Mouse (Mus musculus) granulocyte monocyte progenitor cell, adult 5-6 weeks (primary cell): ENCODE data around the gene Cryz. TPM values are rescaled to one million over a fixed set of nuclear protein-coding genes. Genes with fewer than 3 reads are reported as not detected.

ENCODE experiments used
- ATAC-seq: replicated peaks from 2 replicates; pipeline ENCODE4 v1.8.0; 2016; ENCODE audit warnings: mild to moderate bottlenecking, moderate TSS enrichment, inconsistent platforms; ENCODE audit not compliant: poor library complexity, severe bottlenecking
- total RNA-seq, 2 experiments: library from RNA; stranded (forward) in 1 of 2; stranded (reverse) in 1 of 2; fragments of 200-712, 200-1000 nt in 1 of 2; fragments of >200 nt in 1 of 2; fragmentation: Nextera tagmentation in 1 of 2; gene quantifications; 2 replicates each; pipeline ENCODE4 v1.2.3; 2014 to 2017

The Cryz gene
- total RNA-seq, 2 experiments from 2014 or later: 4.1 to 10.6 TPM

GRCm38 (mm10) chr3:154663976-154664581, 67.6 kb downstream of the Cryz start:
- ATAC-seq: no peak; the same call in 1 of the 2 replicates

DNA sequence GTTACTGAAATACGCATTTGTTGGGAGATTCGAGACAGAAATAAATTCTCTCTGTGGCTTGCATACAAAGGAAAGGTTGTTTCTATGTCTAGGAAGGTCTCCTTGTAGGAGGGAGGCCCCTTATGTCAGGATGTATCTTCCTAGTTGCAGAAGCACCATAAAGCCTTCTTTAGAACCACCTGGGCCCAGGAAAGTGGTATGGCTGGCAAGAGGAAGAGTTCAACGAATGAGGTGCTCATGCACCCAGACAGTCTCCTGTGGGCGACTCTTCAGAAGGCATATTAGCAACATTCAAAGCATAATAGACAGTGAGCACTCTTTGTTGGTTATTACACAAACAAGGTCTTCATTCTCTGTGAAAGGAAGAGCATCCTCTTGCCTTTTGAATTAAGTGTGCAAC, 68.1 kb downstream of the Cryz start:
- ATAC-seq: no peak

GRCm38 (mm10) chr3:154668485-154668884, 72.0 kb downstream of the Cryz start:
- ATAC-seq: no peak

DNA sequence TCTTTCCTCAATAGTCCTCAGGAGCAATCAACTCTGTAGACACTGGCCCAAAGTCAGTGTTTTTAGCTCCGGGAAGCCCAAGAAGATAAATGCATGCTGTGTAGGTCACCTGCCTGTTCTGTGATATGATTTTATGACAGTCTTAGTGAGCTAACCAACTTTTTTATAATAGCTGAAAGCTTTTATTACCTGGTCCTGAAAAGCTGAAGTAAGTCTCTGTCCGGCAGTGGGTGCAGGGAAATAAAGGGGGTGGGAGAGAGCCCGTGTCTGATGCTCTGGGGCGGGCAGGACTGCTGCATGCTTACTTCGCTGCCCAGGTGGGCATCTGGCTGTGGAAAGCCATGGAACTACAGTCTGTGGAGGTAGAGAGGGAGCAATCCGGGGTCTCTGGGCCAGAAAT, 74.1 kb downstream of the Cryz start:
- ATAC-seq: no peak

DNA sequence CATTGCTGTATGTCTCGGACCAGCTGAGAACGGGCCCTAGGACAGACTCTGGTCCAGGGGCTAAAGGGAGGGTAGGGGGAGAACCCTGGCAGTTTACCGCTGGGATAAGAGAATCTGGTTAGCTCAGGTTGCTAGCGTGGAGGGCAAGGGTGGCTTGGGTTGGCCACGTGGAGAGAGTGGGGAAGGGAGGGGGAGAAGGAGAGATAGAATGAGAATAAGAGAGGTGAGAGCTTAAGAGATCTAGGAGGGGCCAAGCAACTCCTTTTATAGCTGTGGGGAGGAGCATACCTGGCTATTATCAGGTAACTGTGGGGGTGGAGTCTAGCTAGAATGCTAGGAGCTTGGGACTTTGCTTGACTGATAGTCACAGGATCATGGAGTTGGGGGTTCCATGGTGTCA, 74.5 kb downstream of the Cryz start:
- no peak for ATAC-seq

Other genes starting within 250 kb of the Cryz start
- gene Tyw3, start 393 bp downstream of the Cryz start, total RNA-seq (2014; fragmentation: Nextera tagmentation): 2.3 and 7.3 TPM in 2 replicates
- 4.0 and 4.5 TPM in 2 replicates for gene Tyw3, start 393 bp downstream of the Cryz start, total RNA-seq (2017)
- not detected in 2 replicates for gene Erich3, start 67.1 kb downstream of the Cryz start, total RNA-seq (2014; fragmentation: Nextera tagmentation)
- gene Erich3, start 67.1 kb downstream of the Cryz start, total RNA-seq (2017): not detected in 2 replicates